Mouse (Mus musculus) liver, adult 2 months (tissue): ENCODE measurements at regions not wholly inside any gene's neighbourhood (a gene's known extent, or its start where the extent isn't known, plus 50 kb on each side); places are given as distances from the start of the nearest gene placed in this dataset.

Source experiments
- CTCF ChIP-seq: fragments of 200-500 bp; IDR thresholded peaks from 2 replicates; pipeline ENCODE4 v1.5.1; 2011; ENCODE audit warnings: low read depth, low read length, control low read depth
- POLR2A ChIP-seq: fragments of 200-500 bp; IDR thresholded peaks from 2 replicates; pipeline ENCODE4 v1.6.1; 2011; ENCODE audit warnings: low read length, control low read depth; ENCODE audit not compliant: insufficient read depth; ENCODE audit errors: extremely low read depth

DNA sequence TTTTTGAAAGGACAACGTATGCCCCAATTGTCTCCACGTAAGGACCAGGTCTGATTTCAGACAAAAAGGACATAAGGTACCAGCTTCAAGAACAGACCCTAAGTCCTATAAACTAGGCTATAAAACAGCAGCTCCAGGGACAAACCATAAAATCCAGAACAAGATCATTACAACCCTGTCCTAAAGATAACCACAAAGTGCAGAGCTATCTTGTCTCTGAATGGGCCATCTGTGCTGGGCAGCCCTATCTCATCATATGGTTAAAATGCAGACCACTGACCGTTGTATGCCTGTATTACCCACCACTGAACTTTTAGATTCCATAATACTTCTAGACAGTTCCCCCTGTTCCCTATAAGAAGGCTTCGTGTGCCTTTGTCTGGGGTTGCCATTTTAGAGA, 477.4 kb upstream of the Fam174a start:
- TF ChIP-seq CTCF (no peak), POLR2A (no peak)
